Mouse (Mus musculus) spleen, adult 18-20 months (tissue): ENCODE data around the gene Cyp27b1.

Experiments used
- DNase-seq, 2 experiments: peaks; one replicate each; pipeline ENCODE4 v3.0.0; 2022; ENCODE audit warnings: mixed read lengths in 2 of 2

Cyp27b1 gene

DNA sequence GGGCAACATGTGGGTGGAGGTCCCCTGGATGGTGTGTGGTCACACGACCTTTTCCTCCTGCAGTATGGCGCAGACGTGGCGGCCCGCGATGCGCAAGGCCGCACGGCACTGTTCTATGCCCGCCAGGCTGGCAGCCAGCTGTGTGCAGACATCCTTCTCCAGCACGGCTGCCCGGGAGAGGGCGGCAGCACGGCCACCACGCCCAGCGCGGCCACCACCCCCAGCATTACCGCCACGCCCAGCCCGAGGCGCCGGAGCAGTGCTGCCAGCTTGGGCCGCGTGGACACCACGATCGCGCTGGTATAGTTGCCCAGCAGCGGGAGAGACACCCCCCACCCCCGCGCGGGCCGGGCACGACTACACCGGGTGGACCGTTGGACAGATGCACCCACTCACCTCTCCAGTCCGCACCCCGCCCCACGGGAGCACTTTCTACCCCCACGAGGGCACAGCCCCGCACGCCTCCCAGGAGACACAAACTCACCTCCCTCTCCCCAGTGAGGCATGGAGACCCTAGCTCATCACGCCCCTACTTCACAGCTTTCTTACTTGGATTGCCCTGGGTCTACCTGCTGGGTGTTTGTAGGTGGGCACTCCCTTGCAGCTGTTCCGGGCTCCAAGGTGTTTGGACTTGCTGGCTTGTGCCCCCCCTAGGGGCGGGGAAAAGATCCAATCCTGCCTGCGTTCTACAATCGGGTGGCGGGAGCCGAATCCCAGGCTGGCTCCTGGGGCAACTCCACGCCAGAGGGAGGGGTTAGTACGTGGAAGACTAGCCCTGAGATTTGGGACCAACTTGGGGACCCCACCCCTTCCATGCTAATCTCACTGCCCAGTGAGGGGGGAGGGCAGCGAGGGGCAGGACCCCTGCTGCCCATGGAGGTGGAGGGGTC, 43.7 kb downstream of the Cyp27b1 start:
- no peak for DNase-seq

- no peak for DNase-seq
Observed at GRCm38 (mm10) chr10:127092742-127093141, 44.7 kb downstream of the Cyp27b1 start.

DNA sequence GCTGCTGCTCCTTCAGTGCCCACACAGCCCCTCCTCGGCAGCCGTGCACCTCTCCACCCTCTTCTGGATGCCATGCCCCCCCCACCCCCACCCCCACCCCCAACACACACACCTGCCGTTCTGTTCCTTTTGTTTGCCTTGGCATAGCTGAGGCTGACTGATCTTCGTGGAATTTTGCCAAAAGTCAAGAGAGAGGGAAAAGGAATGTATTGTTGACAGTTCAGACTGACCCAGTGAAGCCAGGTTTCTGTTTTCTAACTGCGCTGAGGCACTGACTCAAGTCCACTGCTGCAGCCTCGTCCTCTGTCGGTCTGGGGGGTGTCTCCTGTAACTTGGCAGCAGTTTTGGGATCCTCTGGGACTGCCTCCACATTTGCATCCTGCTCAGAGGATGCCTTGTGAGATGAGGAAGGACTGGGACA, 46.3 kb downstream of the Cyp27b1 start:
- DNase-seq, result no peak

- no peak for DNase-seq
Observed at GRCm38 (mm10) chr10:127098514-127098913, 50.5 kb downstream of the Cyp27b1 start.

DNA sequence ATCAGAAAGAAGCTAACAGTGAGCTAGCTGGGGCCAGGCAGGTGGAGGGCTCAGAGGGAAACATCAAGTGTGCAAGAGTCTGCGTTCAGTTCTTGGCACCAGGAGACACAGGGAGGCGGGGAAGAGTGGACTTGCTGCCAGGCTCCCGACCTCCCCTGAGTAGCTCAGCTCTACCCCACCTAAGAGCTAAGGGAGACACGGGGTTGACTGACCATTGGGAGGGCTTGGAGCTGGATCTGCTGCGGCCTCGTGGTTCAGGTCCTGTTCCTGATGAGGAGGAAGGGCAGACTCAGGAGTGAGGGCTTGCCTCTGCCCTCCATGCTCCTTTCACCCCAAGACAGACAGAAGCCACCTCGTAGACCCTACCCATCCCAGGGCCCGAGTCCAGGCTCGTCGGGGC, 51.1 kb downstream of the Cyp27b1 start:
- DNase-seq, result no peak

DNA sequence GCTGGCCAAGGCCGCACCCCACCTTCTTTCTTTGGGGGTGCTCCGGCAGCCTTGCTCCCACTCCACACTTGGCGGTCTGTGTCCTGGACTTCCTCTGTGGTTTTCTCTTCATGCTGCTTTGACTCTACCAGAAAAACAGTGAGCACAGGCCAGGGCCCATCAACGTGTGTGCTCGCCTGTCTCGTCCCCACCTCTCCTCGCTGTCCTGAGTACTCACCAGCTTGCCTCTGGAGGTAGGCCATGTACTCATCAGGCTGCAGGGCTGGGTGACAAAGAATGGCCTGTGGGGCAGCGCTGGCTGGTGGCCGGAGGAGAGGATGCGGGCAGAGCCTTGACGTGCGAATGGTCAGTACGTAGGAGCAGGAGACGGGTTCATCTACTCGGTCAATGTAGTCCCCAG, 51.8 kb downstream of the Cyp27b1 start:
- DNase-seq, result no peak

DNA sequence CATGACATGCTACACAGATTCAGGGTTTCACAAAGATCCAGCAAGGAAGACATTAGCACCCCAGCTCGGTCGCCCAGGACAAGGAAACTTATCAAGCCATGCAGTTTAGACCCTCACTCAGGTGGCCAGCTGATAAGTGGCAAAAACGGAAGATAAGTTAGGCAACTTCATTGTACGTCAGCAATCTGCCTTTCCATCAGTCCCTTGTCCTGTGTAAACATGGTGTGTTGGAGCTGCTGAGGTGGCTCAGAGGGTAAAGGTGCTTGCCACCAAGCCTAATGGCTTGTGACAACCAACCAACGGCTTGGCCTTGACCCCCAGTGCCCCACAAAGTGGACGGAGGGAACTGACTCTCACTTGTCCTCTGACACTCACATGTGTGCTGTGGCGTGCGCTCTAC, 52.4 kb downstream of the Cyp27b1 start:
- DNase-seq, result no peak

DNA sequence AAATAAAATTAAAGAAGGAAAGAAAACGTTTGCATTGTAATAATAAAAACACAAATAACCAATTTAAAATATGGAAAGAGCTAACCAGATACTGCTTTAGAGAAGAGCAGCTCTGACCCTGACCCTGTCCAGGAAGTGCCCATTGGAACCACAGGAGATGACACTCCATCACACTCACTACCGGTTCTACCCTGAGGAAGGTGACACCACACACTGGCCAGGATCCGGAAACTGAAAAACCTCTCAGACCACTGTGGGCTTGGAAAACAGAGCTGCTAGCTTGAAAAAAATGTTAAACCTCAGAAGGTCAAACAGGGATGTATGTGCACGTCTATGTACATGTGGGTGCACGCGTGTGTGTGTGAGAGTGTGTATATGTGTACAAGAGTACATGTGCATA, 53.1 kb downstream of the Cyp27b1 start:
- no peak for DNase-seq
